Mouse (Mus musculus) spleen, postnatal 10 days (tissue): Measurements from ENCODE around the gene Usp47.

Source experiments
- DNase-seq, 2 experiments: peaks; one replicate each; pipeline ENCODE4 v3.0.0; 2021 to 2022; ENCODE audit warnings: low spot score in 2 of 2

The Usp47 gene

DNA sequence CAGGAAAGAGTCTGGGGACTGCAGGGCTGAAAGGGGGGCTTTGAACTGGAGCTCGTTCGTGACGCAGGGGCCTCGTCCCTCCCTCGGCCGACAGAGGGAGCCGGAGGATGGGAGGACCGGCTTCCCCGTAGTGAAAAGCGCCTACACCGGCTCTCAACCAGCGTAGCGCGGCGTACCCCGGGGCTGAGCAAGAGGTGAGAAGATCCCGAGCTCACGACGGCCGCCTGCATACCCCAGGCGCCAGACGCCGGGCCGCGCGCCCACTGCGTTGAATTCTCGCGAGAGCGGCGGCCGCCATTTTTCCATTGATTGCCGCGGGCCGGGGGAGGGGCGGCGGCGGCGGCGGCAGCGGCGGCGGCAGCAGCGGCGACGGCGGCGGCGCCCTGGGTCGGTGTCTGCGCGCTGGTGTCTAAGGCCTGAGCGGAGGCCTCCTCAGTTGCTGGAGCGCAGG lies at the start of gene Usp47:
Usp47 (plus strand) TSS at position 355 of the 451 bp plus-strand sequence.
- peak; percentile 83 to 91 for DNase-seq

- DNase-seq, result no peak
Observed at GRCm38 (mm10) chr7:111976401-111976800, 46.9 kb upstream of the Usp47 start.

- DNase-seq, result no peak
Observed at GRCm38 (mm10) chr7:111977871-111978270, 45.4 kb upstream of the Usp47 start.

DNA sequence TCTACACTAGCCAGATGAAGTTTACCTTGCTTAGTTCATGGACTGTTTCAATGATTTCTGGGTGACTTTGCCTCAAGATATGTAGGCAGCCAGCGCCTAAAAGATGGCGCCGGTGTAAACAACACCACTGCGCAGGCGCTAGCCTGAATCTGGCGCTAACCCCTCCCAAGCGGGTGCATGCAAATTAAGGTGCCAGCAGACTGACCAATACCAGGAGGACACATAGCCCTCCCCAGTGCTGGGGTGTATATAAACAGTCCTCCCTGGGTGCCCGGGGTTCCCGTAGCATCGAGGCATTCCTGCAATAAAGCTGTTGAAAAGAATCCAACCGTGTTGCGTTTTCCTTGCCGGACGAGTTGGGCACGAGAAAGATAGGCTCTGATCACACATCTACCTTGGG lies 41.0 kb upstream of the Usp47 start:
- DNase-seq, result no peak

DNA sequence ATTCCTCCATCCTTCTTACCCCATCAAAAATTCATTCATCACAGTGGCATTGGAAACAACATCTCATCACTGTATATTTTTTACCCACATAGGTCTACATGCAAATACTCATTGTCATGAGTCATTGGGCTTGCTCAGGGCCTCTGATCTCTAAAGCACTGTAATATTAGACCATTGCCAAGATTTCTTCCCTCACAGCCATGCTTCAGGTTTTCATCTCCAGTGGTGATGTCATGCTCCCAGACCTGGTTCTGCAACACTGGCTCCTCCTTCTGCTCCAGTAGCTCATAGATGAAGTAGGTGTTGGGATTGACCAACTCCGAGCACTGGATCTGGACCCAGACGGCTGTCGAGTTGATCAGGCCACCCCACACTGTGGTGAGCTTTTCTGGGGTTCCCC lies 38.8 kb upstream of the Usp47 start:
- no peak for DNase-seq

GRCm38 (mm10) chr7:111985266-111985665 lies 38.0 kb upstream of the Usp47 start:
- DNase-seq, result no peak

- no peak for DNase-seq
Observed at GRCm38 (mm10) chr7:111986906-111987305, 36.4 kb upstream of the Usp47 start.

- no peak for DNase-seq
Observed at GRCm38 (mm10) chr7:111997441-111997840, 25.9 kb upstream of the Usp47 start.

GRCm38 (mm10) chr7:111998446-111999004 lies 24.8 kb upstream of the Usp47 start:
- no peak for DNase-seq

DNA sequence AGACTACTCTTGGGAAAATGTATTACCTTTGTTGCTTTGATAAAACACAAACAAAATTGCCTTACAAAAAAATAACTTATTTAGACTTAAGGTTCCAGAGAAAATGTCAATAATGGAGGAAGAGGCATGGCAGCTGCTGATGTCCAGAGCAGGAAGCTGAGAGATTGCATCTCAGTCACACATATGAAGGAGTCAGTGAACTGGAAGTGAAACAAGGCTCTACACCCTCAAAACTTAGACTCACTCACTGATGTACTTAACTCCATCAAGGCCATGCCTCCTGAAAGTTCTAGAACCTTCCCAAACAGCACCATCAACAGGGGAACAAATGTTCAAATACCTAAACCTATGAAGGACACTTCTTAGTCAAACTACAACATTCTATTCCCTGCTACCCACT lies 23.9 kb upstream of the Usp47 start:
- DNase-seq, result no peak

- no peak for DNase-seq
Observed at GRCm38 (mm10) chr7:112000166-112000565, 23.1 kb upstream of the Usp47 start.

GRCm38 (mm10) chr7:112010511-112010910 lies 12.8 kb upstream of the Usp47 start:
- DNase-seq, result no peak

- DNase-seq, result no peak
Observed at GRCm38 (mm10) chr7:112010976-112011375, 12.3 kb upstream of the Usp47 start.

- DNase-seq, result no peak
Observed at GRCm38 (mm10) chr7:112012102-112012501, 11.2 kb upstream of the Usp47 start.

DNA sequence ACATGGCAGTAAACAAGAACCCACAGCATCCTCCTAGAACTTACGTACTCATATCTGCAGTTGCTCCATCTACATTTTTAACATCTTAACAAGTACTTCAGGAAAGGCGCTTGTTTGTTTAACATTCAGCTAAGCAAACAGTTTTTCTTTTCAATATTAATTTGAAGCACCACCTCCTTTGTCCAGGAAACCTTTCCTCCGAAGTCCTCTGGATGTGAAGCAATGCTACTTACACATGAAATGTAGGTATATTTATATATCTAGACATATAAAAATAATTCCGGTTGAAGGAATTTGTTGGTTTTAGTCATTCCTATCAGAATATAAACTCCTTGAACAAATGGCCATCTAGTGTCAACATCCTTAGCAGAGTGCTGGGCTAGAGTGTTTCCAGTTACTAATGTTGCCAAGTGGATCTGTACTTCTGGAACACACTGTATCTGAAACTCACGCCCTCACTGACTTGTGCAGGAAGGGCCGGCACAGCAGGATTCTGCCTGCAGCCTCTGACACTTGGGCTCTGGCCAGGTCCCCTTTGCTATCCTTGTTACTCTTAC lies 10.6 kb upstream of the Usp47 start:
- no peak for DNase-seq

DNA sequence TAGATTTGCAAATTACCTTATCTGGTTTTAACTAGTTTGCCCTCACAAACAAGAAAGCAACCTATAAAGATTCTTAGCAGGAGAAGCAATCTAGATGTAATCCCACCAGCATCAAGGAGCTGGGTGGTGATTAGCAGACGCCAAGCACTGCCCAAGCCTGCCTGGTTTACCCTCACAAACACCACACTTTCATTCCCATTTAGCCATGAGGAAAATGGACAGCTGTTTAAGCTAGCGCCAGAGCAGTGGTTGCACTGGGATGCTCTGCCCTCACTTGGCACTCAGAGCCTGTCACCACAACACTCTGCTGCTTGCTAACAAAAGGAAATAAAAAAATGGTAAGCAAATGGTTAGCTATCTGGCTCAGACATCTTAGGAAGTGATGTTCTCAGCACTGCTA lies 9.2 kb upstream of the Usp47 start:
- DNase-seq, result no peak

DNA sequence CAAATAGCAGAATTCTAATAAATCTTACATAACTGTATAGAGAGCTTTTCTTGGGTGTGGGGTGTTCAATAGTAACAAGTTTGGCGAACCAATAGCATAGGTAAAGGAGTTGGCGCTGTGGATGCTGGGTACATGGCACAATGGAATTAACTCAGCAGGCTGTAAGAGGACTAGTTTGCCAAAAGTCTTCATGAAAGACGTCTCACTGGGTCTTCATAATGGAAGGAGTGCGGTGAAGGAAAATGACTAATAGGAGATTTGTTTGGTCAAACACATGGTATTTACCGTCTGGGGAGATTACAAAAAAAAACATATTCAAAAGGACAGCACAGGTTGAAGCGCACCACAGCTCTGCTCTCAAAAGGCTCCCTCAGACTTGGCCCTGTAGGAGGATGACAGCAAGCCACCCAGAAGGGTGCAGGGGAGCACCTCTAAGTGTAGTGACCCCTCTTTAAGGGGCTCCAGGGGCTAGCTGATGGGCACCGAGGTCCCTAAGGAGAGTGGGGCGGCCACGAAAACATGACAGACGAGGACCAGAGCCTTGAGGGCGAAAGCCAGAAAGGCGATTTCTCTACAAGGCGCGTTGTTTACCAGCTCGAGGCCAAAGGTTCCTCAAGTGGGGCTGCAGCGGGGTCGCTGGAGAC lies 676 bp upstream of the Usp47 start:
- no peak for DNase-seq

DNA sequence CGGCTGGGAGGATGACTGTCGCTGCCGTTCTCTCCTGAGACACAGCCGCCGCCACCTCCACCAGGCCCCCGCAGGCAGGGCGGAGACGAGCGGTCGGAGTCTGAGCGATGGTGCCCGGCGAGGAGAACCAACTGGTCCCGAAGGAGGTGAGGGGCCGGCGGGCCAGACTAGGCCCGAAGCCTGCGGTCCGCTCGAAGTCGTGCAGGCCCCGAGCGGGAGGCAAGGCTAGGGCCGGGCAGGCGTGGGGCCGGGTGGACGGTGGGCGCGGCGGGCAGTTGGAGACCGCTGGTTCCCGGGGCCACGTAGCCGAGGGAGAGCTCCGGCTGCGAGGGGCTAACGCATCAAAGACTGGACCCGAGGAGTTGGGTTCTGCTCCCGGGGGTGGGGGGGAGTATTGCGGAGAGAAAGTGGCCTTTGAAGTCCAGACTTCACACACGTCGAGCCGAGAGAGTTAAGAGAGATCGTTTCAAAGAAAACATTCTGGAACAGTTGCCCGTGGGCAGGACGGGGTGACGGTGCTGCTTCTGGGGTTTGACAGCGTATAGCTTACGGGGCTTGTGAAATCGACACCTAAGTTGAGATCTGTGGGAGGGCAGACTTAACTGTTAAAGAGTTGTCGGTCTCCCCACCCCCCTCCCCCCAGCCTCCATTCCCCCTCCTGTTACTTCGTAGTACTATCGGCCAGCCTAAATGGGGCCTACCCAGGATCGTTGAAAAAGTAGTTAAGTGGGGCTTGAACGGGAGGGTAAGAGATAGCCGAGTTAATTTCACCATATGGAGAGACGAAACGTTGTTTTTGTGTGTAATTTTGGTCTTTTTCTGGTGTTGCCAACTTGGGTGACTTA lies 519 bp downstream of the Usp47 start:
- peak in 1 of 2 experiments; percentile 81 for DNase-seq

GRCm38 (mm10) chr7:112024446-112024730 lies 1.1 kb downstream of the Usp47 start:
- DNase-seq, result no peak

- no peak for DNase-seq
Observed at GRCm38 (mm10) chr7:112024856-112025255, 1.6 kb downstream of the Usp47 start.

DNA sequence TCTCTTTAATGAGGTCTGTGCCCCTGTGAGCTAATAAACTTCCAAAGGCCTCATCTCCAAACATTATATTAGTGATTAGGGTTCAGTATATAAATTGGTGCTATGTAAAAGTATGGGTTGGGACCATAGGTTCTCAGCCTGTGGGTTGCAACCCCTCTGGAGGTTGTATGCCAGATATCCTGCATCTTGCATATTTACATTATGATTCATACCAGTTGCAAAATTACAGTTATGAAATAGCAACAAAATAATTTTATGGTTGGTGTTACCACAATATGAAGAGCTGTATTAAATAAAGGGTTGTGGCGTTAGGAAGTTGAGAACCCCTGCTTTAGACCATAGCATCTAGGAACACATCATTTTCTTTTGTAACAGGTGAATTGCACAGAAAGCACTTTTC lies 7.3 kb downstream of the Usp47 start:
- DNase-seq, result no peak

- no peak for DNase-seq
Observed at GRCm38 (mm10) chr7:112035804-112036203, 12.5 kb downstream of the Usp47 start.

GRCm38 (mm10) chr7:112036636-112037035 lies 13.3 kb downstream of the Usp47 start:
- no peak for DNase-seq
